Mouse (Mus musculus) midbrain, embryonic 14.5 days (tissue): ENCODE results near the gene Camta1. TPM values are rescaled to one million over a fixed set of nuclear protein-coding genes. Genes with fewer than 3 reads are reported as not detected.

Experiments
- ATAC-seq: fragments of 200-750 bp; cut with Nextera tagmentation; 2 replicates; pipeline ENCODE4 v1.8.0; 2017; ENCODE audit warnings: moderate number of reproducible peaks, moderate library complexity; ENCODE audit not compliant: low FRiP score, low TSS enrichment
- DNase-seq: peaks from one replicate; pipeline ENCODE4 v3.0.0-alpha.2; 2015
- H3K27ac ChIP-seq: fragments of 300-500 bp; sonication (generic); replicated peaks from 2 replicates; pipeline ENCODE4 v1.5.1; 2014; ENCODE audit warnings: mild to moderate bottlenecking, low read depth, low read length, moderate library complexity
- H3K27me3 ChIP-seq: fragments of 300-500 bp; sonication (generic); 2 replicates; pipeline ENCODE4 v1.6.1; 2014; ENCODE audit warnings: low read length, control low read depth, mixed read lengths; ENCODE audit not compliant: control insufficient read depth, insufficient read depth
- H3K36me3 ChIP-seq: fragments of 300-500 bp; sonication (generic); 2 replicates; pipeline ENCODE4 v1.6.1; 2014; ENCODE audit warnings: low read length, control low read depth; ENCODE audit not compliant: control insufficient read depth, insufficient read depth
- H3K4me1 ChIP-seq: fragments of 300-500 bp; sonication (generic); 2 replicates; pipeline ENCODE4 v1.6.1; 2014; ENCODE audit warnings: mild to moderate bottlenecking, antibody characterized with exemption, low read length, control low read depth; ENCODE audit not compliant: control insufficient read depth, insufficient read depth
- H3K4me2 ChIP-seq: fragments of 300-500 bp; sonication (generic); 2 replicates; pipeline ENCODE4 v1.6.1; 2014; ENCODE audit warnings: mild to moderate bottlenecking, low read length, moderate library complexity
- H3K4me3 ChIP-seq: fragments of 300-500 bp; sonication (generic); replicated peaks from 2 replicates; pipeline ENCODE4 v1.5.1; 2014; ENCODE audit warnings: low read depth, low read length
- H3K9ac ChIP-seq: fragments of 300-500 bp; sonication (generic); replicated peaks from 2 replicates; pipeline ENCODE4 v1.6.1; 2014; ENCODE audit warnings: mild to moderate bottlenecking, low read length, moderate library complexity
- H3K9me3 ChIP-seq: fragments of 300-500 bp; sonication (generic); 2 replicates; pipeline ENCODE4 v1.6.1; 2016; ENCODE audit warnings: low read length, control low read depth, mixed read lengths; ENCODE audit not compliant: control insufficient read depth
- WGBS: fragments of 180-500 bp; shearing (Covaris S2); extraction: QIAGEN DNeasy Blood & Tissue Kit; methylation state at CpG from one replicate; pipeline ENCODE4 v1.1.7; 2014; 5-methylcytosine and 5-hydroxymethylcytosine counted together
- polyA plus RNA-seq: library from polyadenylated mRNA; unstranded; fragments of >200 nt; fragmentation: Nextera tagmentation; extraction: Ambion mirVana; gene quantifications from 2 replicates; pipeline ENCODE4 v1.2.1, GENCODE M21; 2014

Camta1 gene
- polyA plus RNA-seq, 1 experiment from 2014 or later, result 157 TPM

DNA sequence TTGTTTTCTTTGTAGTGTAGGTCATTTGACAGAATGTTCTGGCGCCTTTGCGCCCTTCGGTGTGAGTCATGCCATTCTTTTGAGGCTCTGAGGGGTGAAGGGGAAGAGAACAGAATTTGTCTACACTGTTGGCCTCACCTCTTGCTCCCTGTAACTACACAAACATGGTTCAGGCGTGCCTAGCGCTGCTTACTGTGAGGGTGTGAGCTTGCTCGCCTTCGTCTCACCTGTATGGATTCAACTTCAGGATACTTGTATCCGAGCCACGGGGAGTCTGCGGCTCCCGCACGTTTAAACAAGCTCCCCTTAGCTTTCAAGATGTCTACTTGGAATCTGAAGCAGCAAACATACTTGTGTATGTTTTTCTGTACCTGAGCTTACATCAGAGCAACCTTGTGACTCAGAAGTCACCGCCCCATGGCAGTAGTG, 990.7 kb downstream of the Camta1 start:
- Histone ChIP-seq H3K4me2 (no peak overlapping the region), H3K9me3 (no peaks in the 10 kb centered on the region), H3K4me1 (peaks cover 7% of the 10 kb centered on the region; the same call in 1 of the 2 replicates), H3K4me3 (no peak overlapping the region), H3K9ac (no peak overlapping the region), H3K27me3 (no peaks in the 10 kb centered on the region), H3K36me3 (peaks cover 20% of the 10 kb centered on the region), H3K27ac (no peak overlapping the region)
- WGBS, result 87% methylated on average over 13 of the region's 13 CpGs
- no peak for ATAC-seq
- no peak for DNase-seq

DNA sequence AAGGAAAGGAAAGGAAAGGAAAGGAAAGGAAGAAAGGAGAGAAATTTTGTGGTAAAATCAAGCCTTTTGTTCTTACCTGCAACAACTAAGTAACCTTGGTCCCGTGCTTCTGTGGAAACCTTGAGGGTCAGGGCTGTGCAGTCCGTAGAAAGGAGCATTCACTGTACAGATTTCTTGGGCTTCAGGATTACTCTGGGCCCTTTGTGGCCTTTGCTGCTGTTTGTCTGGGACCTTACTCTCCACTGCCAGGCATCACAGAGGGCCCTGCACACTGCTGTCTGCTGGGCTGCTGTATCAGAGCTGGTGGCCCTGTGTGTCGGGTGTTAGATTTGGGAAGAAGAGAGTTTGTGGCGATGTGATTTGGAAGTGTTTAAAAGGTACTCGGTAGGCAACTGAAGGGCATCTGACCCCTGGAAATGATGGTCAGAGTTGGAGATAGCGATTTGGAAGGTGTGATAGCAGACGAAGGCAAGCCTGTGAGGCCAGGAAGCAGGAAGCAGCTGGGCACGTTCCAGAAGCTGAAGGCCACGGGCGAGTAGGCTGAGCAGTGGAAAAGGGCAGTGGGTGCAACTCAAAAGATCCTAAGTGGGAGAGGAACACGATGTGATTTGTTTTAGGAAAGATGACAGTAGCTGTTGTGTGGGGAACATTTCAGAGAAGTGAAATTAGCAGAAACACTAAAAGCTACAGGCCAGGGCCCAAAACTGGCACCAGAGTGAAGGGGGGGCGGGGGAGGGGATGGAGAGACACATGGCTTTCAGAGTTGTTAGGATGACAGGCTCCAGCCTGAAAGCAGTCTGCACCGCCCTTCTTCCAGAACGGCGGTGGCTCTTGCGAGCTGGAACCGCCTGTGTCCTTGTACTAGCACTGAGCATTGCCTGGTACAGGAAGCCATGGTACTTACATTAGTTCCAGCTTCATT, 992.1 kb downstream of the Camta1 start:
- peaks cover 7% of the 10 kb centered on the region; the same call in 1 of the 2 replicates for H3K4me1 ChIP-seq
- ATAC-seq, result no peak
- 78% methylated on average over 17 of the region's 17 CpGs for WGBS

DNA sequence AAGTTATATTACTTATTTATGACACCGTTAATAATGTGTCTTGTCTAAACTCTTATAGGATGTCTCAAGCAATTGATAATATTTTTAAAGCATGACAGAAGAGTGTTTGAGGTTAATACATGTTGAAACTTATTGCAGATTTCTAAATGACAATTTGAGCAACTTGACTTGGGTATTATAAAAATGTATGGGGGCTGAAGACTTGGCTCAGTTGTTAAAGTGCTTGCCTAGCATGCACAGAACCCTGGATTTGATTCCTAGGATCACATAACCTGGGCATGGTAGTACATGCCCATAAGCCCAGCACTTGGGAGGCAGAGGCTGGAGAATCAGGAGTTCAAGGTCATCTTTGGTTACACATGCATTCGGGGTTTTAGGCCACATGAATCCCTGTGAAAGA, 992.8 kb downstream of the Camta1 start:
- Histone ChIP-seq H3K4me3 (no peak overlapping the region), H3K4me1 (peaks cover 7% of the 10 kb centered on the region; the same call in 1 of the 2 replicates), H3K36me3 (peaks cover 23% of the 10 kb centered on the region), H3K27me3 (no peaks in the 10 kb centered on the region), H3K4me2 (no peak overlapping the region), H3K9me3 (no peaks in the 10 kb centered on the region), H3K27ac (no peak overlapping the region), H3K9ac (no peak overlapping the region)
- WGBS, result 87% methylated on average over 2 of the region's 2 CpGs
- ATAC-seq (no peak), DNase-seq (no peak)

More for the DNA sequence above, 992.1 kb downstream of the Camta1 start:
- Histone ChIP-seq H3K36me3 (peaks cover 23% of the 10 kb centered on the region), H3K4me3 (no peak overlapping the region), H3K27ac (no peak overlapping the region), H3K9ac (no peak overlapping the region), H3K9me3 (no peaks in the 10 kb centered on the region), H3K4me2 (no peak overlapping the region), H3K27me3 (no peaks in the 10 kb centered on the region)
- DNase-seq, result no peak

DNA sequence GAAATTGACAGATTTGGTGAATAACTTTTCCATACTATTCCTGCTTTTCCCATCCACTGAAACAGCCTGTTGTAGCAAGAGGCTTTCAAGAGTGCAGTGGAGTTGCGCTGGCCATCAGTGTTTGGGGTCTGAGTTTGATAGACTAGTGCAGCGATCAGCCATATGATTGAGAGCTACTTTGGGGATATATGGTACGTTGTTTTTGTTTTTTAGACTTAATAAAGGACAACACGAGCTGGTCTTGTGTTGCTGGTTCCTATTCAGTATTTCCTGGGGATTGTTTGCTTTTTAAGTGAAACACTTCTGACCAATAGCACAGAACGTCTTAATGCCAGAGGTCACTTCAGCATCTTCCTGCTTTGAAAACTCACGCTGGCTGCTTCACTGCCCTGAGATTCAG, 993.5 kb downstream of the Camta1 start:
- H3K4me2 ChIP-seq, result no peak overlapping the region
- peaks cover 7% of the 10 kb centered on the region; the same call in 1 of the 2 replicates for H3K4me1 ChIP-seq
- 90% methylated on average over 6 of the region's 6 CpGs for WGBS
- H3K9ac ChIP-seq, result no peak overlapping the region
- ATAC-seq (no peak), DNase-seq (no peak)
- H3K27me3 ChIP-seq, result no peaks in the 10 kb centered on the region
- no peak overlapping the region for H3K4me3 ChIP-seq
- no peak overlapping the region for H3K27ac ChIP-seq
- no peaks in the 10 kb centered on the region for H3K9me3 ChIP-seq
- peaks cover 23% of the 10 kb centered on the region for H3K36me3 ChIP-seq

Other genes with a start within 250 kb of the Camta1 start
- gene Dnajc11, start 71.8 kb upstream of the Camta1 start, polyA plus RNA-seq, result 69.2 and 75.2 TPM in 2 replicates
- gene Thap3, start 127.1 kb upstream of the Camta1 start, polyA plus RNA-seq, result 23.1 and 31.2 TPM in 2 replicates
- gene Phf13, start 134.4 kb upstream of the Camta1 start, polyA plus RNA-seq, result 16.9 and 19.0 TPM in 2 replicates
- 1.5 and 1.6 TPM in 2 replicates for gene Klhl21, start 146.9 kb upstream of the Camta1 start, polyA plus RNA-seq
- 19.7 and 21.8 TPM in 2 replicates for gene Zbtb48, start 165.8 kb upstream of the Camta1 start, polyA plus RNA-seq
- gene Tas1r1, start 176.7 kb upstream of the Camta1 start, polyA plus RNA-seq, result 1.2 and 1.3 TPM in 2 replicates
- gene Nol9, start 177.4 kb upstream of the Camta1 start, polyA plus RNA-seq, result 21.1 and 25.8 TPM in 2 replicates
- gene Plekhg5, start 210.6 kb upstream of the Camta1 start, polyA plus RNA-seq, result 7.0 and 8.0 TPM in 2 replicates